Mouse (Mus musculus) bone marrow macrophage, adult 2 months (primary cell): ENCODE results near the gene Ly6g.

ENCODE experiments used
- CTCF ChIP-seq: IDR thresholded peaks from 2 replicates; pipeline ENCODE4 v1.5.1; 2012; ENCODE audit warnings: low read depth, mild to moderate bottlenecking, low read length, moderate library complexity
- POLR2A ChIP-seq: IDR thresholded peaks from 2 replicates; pipeline ENCODE4 v1.6.1; 2012; ENCODE audit warnings: mild to moderate bottlenecking, low read depth, low read length, borderline replicate concordance

DNA sequence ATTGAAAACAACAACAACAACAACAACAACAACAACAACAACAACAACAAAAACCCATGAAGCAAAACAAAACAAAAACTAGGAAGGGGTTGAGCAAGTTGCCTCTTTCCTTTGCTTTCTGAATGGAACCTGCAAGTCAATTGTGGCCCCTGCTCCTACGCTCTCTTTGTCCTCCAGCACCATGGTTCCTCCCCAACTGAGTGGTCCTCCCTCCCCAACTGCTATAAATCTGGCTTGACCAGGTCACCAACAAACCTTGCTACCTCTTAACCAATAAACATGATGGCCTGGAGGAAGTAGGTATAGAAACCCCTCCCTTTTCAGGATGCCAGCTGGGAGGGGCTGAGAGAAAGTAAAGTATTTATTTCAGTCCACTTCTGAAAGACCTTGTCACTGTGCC lies at the start of gene Ly6g:
- no peak for TF ChIP-seq CTCF
- no peak for TF ChIP-seq POLR2A
